Mouse (Mus musculus) bone marrow macrophage, adult 2 months (primary cell): ENCODE results near the gene Amz1.

Experiments
- CTCF ChIP-seq: IDR thresholded peaks from 2 replicates; pipeline ENCODE4 v1.5.1; 2012; ENCODE audit warnings: low read depth, mild to moderate bottlenecking, low read length, moderate library complexity
- POLR2A ChIP-seq: IDR thresholded peaks from 2 replicates; pipeline ENCODE4 v1.6.1; 2012; ENCODE audit warnings: mild to moderate bottlenecking, low read depth, low read length, borderline replicate concordance

GRCm38 (mm10) chr5:140682113-140682512, 41.8 kb upstream of the Amz1 start:
- TF ChIP-seq CTCF (no peak), POLR2A (no peak)
